In the genomic region with DNA sequence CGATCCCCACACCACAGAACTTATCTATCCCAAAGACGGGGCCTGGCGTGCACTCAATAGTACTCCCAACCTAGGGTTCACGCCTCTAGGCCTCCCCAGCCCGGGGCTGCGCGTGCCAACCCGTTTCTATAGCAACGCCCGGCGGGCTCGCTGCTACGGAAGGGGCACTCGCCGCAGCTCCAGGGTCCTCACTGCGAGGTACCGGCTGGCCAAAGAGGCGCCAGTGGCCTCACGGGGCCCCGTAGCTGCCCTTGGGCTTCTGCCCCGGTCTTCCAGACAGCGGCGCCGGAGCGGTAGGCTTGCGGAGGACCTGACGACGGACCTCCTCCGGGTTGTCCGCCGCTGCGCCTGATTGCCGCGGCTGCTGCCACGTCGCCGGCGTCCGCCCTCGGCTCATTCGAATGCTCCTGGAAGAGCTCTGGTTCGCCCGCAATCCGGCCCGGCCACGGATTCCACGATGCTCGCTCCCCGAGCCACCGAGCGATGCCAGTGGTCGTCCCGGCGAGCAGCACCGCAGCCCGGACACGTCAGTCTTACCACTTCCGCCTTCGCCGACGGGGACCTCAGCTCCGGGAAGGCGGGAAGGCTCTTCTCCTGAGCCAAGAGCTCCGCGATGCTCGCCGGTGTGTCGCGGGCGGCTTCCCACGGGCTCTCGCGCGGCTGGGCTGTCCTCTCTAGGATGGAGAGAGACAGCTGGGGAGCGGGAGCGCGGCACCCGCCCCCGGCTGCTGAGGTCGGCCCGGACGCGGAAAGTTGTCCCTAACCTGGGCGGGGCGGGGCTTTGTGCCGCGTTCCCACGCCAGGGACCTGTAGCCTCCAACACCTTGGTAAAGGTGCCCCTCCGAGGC, we compare ENCODE assay signal across 8 mouse cellular contexts. TPM values are rescaled to one million over a fixed set of nuclear protein-coding genes. Genes with fewer than 3 reads are reported as not detected.
DNase-seq lines count a peak whose midpoint lies in the region; ATAC-seq and TF ChIP-seq lines count a peak whose summit lies in the region.

A gene (minus strand): TSS at position 747 of the 848 bp plus-strand sequence.

- in situ Hi-C loops in ES-E14 (cut with MboI; ENCODE audit: low sequenced_read_pairs in 2 of 2, unreplicated experiment in 2 of 2): no loop called here

- H3K27me3 ChIP-seq in forebrain, embryonic 16.5 days (replicated peaks; ENCODE audit: control insufficient read depth, insufficient read depth, low read length): no peaks in the 10 kb centered on the region
- H3K27me3 ChIP-seq in lung, embryonic 15.5 days: no peaks in the 10 kb centered on the region

- H3K36me3 ChIP-seq in ES-E14 (ENCODE audit: control insufficient read depth, insufficient read depth, low read length, poor library complexity, severe bottlenecking): peaks cover 15% of the 10 kb centered on the region
- peaks cover 9% of the 10 kb centered on the region for H3K36me3 ChIP-seq in forebrain, embryonic 16.5 days (ENCODE audit: control insufficient read depth, insufficient read depth)
- H3K36me3 ChIP-seq in lung, embryonic 15.5 days: peaks cover 34% of the 10 kb centered on the region

- ATAC-seq in forebrain, embryonic 16.5 days: peak; percentile 91
- ATAC-seq in lung, embryonic 15.5 days (ENCODE audit: borderline replicate concordance, extremely low read depth, low FRiP score, low TSS enrichment): peak; percentile 92

- peak within 1 kb of the TSS; percentile 84 for H3K9ac ChIP-seq in ES-E14 (ENCODE audit: insufficient read depth, low read depth, low read length, poor library complexity, severe bottlenecking)
- peak within 1 kb of the TSS; percentile 97 for H3K9ac ChIP-seq in forebrain, embryonic 16.5 days (replicated peaks; ENCODE audit: low read depth, low read length)
- H3K9ac ChIP-seq in lung, embryonic 15.5 days: peak within 1 kb of the TSS; percentile 97

- H3K4me1 ChIP-seq in ES-E14 (ENCODE audit: control insufficient read depth in 2 of 2, insufficient read depth in 2 of 2, low read length in 2 of 2, poor library complexity in 1 of 2): peaks cover 3 to 6% of the 10 kb centered on the region in 2 experiments; a peak in 1 of 4 replicates
- H3K4me1 ChIP-seq in forebrain, embryonic 16.5 days (replicated peaks; ENCODE audit: control insufficient read depth, insufficient read depth, low read length): peaks cover 21% of the 10 kb centered on the region
- H3K4me1 ChIP-seq in lung, embryonic 15.5 days: peaks cover 18% of the 10 kb centered on the region

- H3K4me2 ChIP-seq in forebrain, embryonic 16.5 days (ENCODE audit: low read length): peak within 1 kb of the TSS; percentile 84
- H3K4me2 ChIP-seq in lung, embryonic 15.5 days: peak within 1 kb of the TSS; percentile 78

- intact Hi-C loops in heart, postnatal 36 days (cut with DNase I): loop anchor here (2.0 kb wide), 1 partner anchor 14 kb away; no protein-coding TSS in a partner anchor

- no peaks in the 10 kb centered on the region for H3K9me3 ChIP-seq in ES-E14 (ENCODE audit: control insufficient read depth, insufficient read depth, low read depth, low read length)
- H3K9me3 ChIP-seq in forebrain, embryonic 16.5 days (ENCODE audit: control insufficient read depth, low read length): no peaks in the 10 kb centered on the region
- H3K9me3 ChIP-seq in lung, embryonic 15.5 days: no peaks in the 10 kb centered on the region

- under 1% methylated on average over 89 of the region's 89 CpGs for WGBS in forebrain, embryonic 16.5 days
- WGBS in lung, embryonic 15.5 days: under 1% methylated on average over 86 of the region's 89 CpGs

- H3K27ac ChIP-seq in ES-E14 (ENCODE audit: insufficient read depth, low read depth, low read length, poor library complexity, severe bottlenecking): peak within 1 kb of the TSS; percentile 40; the same call in 1 of the 2 replicates
- peak within 1 kb of the TSS; percentile 97 for H3K27ac ChIP-seq in forebrain, embryonic 16.5 days (ENCODE audit: low read length)
- H3K27ac ChIP-seq in lung, embryonic 15.5 days: peak within 1 kb of the TSS; percentile 96

- DNase-seq in ES-E14 (ENCODE audit: low read depth, low spot score): peak; percentile 49
- peak; percentile 86 for DNase-seq in cerebellum, adult 11-12 months
- DNase-seq in heart, postnatal 36 days: peak; percentile 87 to 98
- peak; percentile 81 to 87 for DNase-seq in layer of hippocampus, adult 8-10 months (ENCODE audit: low spot score in 2 of 2)
- DNase-seq in ovary, adult 18-20 months (ENCODE audit: low spot score): peak; percentile 74
- peak; percentile 78 for DNase-seq in thymus, postnatal 0 days (ENCODE audit: low spot score)

- peak within 1 kb of the TSS; percentile 92 to 95 for H3K4me3 ChIP-seq in ES-E14 (ENCODE audit: insufficient read depth in 1 of 2, low read depth in 1 of 2, low read length in 2 of 2, poor library complexity in 1 of 2, severe bottlenecking in 1 of 2)
- peak within 1 kb of the TSS; percentile 99 for H3K4me3 ChIP-seq in forebrain, embryonic 16.5 days (replicated peaks; ENCODE audit: low read length)
- peak within 1 kb of the TSS; percentile 91 for H3K4me3 ChIP-seq in lung, embryonic 15.5 days

TF ChIP-seq in ES-E14, 5 proteins besides CTCF, POLR2A, EP300 and RAD21:
- TF ChIP-seq ZC3H11A (IDR thresholded peaks at IDR 0.05; ENCODE audit: borderline replicate concordance, low read depth, low read length) (no peak), CHD2 (IDR thresholded peaks at IDR 0.05; ENCODE audit: low read depth, low read length) (no peak), HCFC1 (IDR thresholded peaks at IDR 0.05; ENCODE audit: borderline replicate concordance, insufficient read depth, low read length) (peak; percentile 60)

RNA-seq across cellular contexts. Expression of the gene that starts here (rescaled TPM):
- total RNA-seq in ES-E14 (2012; rRNA removed): 41.1 and 76.1 TPM in 2 replicates
- polyA plus RNA-seq in forebrain, embryonic 16.5 days (2015; fragmentation: Nextera tagmentation; extraction: Ambion mirVana): 62.1 and 66.2 TPM in 2 replicates
- total RNA-seq in heart, postnatal 36 days (2021): 10 to 100 TPM; 38.3 to 42.1 TPM
- 10 to 100 TPM; 40.6 to 49.6 (median 44.7) TPM for total RNA-seq in layer of hippocampus, adult 8-10 months (2022)
- 119 and 126 TPM in 2 replicates for polyA plus RNA-seq in lung, embryonic 15.5 days (2015; fragmentation: Nextera tagmentation; extraction: Ambion mirVana)
- polyA plus RNA-seq in thymus, postnatal 0 days (2015; fragmentation: Nextera tagmentation; extraction: Ambion mirVana): 71.6 and 76.7 TPM in 2 replicates

Comparison
In these comparisons a context has a peak if more than half of its experiments do, and no peak if none do; other contexts are left out.
1. Peak in every context shown above with its lines: DNase-seq, ATAC-seq, H3K4me3 ChIP-seq and H3K27ac ChIP-seq.
2. H3K27ac ChIP-seq: peak in every context shown above with its lines; median percentile 97 in forebrain, embryonic 16.5 days; 96 in lung, embryonic 15.5 days; 40 in ES-E14.